Mouse (Mus musculus): ENCODE results near the gene Zfp616. TPM values are rescaled to one million over a fixed set of nuclear protein-coding genes. Genes with fewer than 3 reads are reported as not detected.

The Zfp616 gene
- total RNA-seq (2017) = not detected in 2 replicates

DNA sequence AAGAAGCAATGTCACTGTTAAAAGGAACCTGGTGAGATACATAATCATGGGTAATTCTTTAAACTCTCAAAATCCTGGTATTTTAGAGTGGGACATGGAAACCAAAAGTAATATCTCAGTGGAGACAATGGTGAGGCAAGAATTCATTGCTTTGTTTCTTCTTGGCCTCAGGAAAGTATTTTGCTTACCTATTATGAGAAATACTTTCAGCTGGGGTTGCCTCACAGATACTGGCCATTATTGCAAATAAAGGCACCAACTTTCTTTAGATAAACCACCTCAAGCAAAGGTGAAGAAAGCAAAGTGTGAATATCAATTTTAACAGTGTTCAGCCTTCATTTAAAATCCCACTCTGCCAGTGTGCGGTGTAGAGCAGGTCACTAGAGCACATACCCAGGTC lies at the start of gene Zfp616:
TSS of gene Zfp616 (plus strand) at position 301 of the 400 bp plus-strand sequence.
- ATAC-seq (replicated peaks; ENCODE audit: low read depth, poor library complexity, severe bottlenecking) = no peak

DNA sequence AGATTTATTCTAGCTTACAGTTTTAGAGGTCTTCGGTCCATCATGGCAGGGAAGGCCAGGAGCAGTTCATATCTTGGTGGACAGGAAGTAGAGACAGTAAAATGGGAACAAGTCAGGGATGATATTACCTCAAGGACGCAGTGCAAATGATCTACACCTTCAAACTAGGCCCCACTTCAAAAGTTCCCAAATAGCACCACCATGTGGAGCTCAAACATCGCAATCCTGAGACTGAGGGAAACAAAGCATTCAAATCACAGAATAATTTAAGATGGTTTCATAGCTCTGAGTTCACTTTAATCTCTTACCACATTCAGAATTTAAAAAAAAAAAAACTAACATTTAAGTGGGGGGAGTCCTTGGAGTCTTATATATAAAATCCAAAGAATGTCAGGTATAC lies 18.4 kb upstream of the Zfp616 start:
- no peak for ATAC-seq (replicated peaks; ENCODE audit: low read depth, poor library complexity, severe bottlenecking)

GRCm38 (mm10) chr11:74056451-74056850 lies 13.3 kb upstream of the Zfp616 start, which contains the start of the genes Olfr139 and Olfr399:
Gene Olfr139, minus strand, starts transcription at chr11:74056551.
Gene Olfr399, minus strand, starts transcription at chr11:74056615.
- ATAC-seq (replicated peaks; ENCODE audit: low read depth, poor library complexity, severe bottlenecking) = no peak

- ATAC-seq (replicated peaks; ENCODE audit: low read depth, poor library complexity, severe bottlenecking) = no peak
These were observed 31.0 kb downstream of the Zfp616 start for GRCm38 (mm10) chr11:74100724-74101123.

DNA sequence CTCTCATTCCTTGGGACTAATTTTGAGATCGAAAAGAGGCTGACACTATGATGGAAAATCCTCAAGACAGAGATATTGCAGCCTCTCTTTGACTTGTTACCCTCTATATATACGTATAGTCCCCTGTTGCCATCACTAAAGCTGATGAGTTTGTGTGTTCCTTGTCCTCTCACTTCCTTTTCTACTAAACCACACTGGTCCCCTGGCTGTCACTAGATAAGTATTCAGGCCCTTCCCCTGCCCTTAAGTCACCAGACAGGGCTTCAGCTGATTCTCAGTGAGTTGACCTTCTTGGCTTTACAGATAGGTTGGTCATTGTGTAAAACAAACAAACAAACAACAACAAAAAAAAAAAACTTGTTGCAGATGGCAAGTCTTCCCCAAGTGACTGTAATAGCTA lies 31.8 kb downstream of the Zfp616 start:
- ATAC-seq (replicated peaks; ENCODE audit: low read depth, poor library complexity, severe bottlenecking) = no peak

- no peak for ATAC-seq (replicated peaks; ENCODE audit: low read depth, poor library complexity, severe bottlenecking)
These were observed 35.3 kb downstream of the Zfp616 start for GRCm38 (mm10) chr11:74105066-74105465.

GRCm38 (mm10) chr11:74113412-74113811 lies 43.7 kb downstream of the Zfp616 start, which contains the start of gene Olfr401:
Gene Olfr401, plus strand, starts transcription at chr11:74113712.
- no peak for ATAC-seq (replicated peaks; ENCODE audit: low read depth, poor library complexity, severe bottlenecking)

Other genes with a start within 250 kb of the Zfp616 start
- gene Olfr393, start 218.5 kb upstream of the Zfp616 start, total RNA-seq (2017) = not detected in 2 replicates
- gene Olfr394, start 179.2 kb upstream of the Zfp616 start, total RNA-seq (2017) = not detected in 2 replicates
- not detected in 2 replicates for gene Olfr395, start 160.7 kb upstream of the Zfp616 start, total RNA-seq (2017)
- not detected in 2 replicates for gene Olfr23, start 133.3 kb upstream of the Zfp616 start, total RNA-seq (2017)
- gene Olfr397, start 109.1 kb upstream of the Zfp616 start, total RNA-seq (2017) = not detected in 2 replicates
- not detected in 2 replicates for gene Olfr398, start 79.5 kb upstream of the Zfp616 start, total RNA-seq (2017)
- not detected in 2 replicates for gene Olfr139, start 13.4 kb upstream of the Zfp616 start, total RNA-seq (2017)
- not detected in 2 replicates for gene Olfr399, start 13.3 kb upstream of the Zfp616 start, total RNA-seq (2017)
- not detected in 2 replicates for gene Olfr401, start 43.8 kb downstream of the Zfp616 start, total RNA-seq (2017)
- not detected in 2 replicates for gene Olfr402, start 83.6 kb downstream of the Zfp616 start, total RNA-seq (2017)
- not detected in 2 replicates for gene Olfr403, start 116.3 kb downstream of the Zfp616 start, total RNA-seq (2017)
- not detected in 2 replicates for gene Olfr43, start 141.4 kb downstream of the Zfp616 start, total RNA-seq (2017)
- not detected in 2 replicates for gene Olfr406, start 189.9 kb downstream of the Zfp616 start, total RNA-seq (2017)
- not detected in 2 replicates for gene Olfr59, start 213.8 kb downstream of the Zfp616 start, total RNA-seq (2017)